Mouse (Mus musculus): ENCODE results near the gene Cpvl.
A peak's percentile ranks its signal among the peaks of the same experiment; 100 is the strongest.

The Cpvl gene

GRCm38 (mm10) chr6:53971729-53972128 is 6.7 kb downstream of the Cpvl start:
- peak; percentile 66 for ATAC-seq (ENCODE audit: low TSS enrichment)

DNA sequence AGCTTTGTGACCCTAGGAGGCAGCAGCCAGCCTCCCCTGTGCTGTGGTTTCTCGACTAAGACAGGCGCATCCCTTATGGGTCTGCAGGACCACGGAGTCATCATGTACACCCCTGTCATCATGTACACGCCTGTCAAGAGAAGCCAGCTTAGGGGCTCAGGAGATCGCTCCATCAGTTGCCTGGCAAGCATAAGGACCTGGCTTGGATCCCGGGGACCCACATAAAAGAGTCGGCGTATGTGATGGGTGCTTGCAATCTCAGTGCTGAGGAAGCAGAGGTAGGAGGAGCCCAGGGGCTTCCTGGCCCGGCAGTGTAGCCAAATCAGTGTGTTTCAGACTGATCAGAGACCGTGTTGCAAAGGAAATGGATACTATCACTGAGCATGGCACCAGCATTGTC is 9.4 kb downstream of the Cpvl start:
- peak; percentile 22; the same call in 1 of the 2 replicates for ATAC-seq (ENCODE audit: low TSS enrichment)

DNA sequence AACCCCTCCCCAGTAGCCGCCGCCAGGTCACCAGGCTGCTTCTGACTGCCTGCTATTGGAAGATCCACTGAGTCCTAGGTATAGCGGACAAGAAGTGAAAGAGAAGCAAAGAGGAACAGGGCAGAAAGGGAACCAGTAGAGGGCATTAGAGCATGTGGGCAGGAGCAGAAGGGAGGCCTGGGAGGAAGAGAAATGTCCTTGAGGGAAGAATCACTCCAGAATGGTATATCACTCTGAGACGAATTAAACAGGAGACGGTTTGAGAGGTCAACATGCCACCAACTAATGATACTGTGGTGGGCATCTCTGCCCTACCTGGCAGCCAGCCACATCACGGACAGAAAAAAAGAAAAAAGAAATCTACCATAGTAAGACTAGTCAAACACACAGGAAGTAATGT is 9.9 kb downstream of the Cpvl start:
- ATAC-seq (ENCODE audit: low TSS enrichment), result 0 out of 2 replicates have a peak, but pooled peaks have one; percentile 36

DNA sequence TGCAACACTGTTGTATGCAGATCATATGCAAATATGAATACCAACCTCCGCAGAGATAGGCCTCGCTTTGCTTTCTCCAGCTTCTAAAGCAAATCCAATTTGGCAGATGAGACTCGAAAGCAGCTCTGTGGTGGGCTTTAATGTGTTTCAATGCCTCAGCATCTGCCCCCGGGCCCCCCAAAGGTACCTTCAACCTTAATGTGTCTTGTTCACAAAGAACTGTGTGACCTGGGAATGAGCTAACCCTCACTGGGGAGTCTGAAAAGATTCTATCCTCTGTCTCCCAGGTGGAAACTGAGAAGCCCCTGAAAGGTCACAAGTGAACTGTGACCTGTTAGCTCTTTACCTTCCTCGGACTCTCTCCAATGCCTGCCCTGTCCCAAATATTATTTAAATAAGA is 11.9 kb downstream of the Cpvl start:
- no peak for ATAC-seq (ENCODE audit: low TSS enrichment)

- ATAC-seq (ENCODE audit: low TSS enrichment), result no peak
Measured at GRCm38 (mm10) chr6:53965900-53966299, 12.6 kb downstream of the Cpvl start.

DNA sequence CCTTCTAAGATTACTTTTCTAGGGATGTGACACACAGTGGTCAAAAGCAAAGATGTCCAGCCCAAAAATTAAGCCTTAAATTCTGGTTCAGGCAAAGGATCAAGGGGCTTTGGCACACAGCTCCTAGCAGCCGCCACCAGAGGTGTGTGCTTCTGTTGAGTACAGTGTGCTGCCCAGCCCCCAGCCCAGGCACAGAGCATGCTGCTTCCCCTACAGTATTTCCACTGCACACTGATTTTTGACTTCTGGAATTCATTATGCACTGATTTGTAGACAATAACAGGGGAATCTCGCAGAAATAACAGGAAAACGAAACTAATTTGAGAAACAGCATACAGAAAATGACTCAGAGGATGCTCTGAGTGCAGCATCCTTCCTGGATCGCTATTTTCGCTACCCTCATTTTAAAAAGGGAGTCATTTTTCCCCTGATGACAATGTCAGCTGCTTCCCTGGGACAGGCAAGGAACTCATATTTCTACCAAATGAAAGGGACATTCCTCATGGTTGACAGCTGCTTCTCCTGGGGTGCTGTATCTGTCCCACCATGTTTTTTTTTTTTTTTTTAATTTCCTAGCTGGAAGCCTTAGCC is 14.5 kb downstream of the Cpvl start:
- ATAC-seq (ENCODE audit: low TSS enrichment), result no peak

DNA sequence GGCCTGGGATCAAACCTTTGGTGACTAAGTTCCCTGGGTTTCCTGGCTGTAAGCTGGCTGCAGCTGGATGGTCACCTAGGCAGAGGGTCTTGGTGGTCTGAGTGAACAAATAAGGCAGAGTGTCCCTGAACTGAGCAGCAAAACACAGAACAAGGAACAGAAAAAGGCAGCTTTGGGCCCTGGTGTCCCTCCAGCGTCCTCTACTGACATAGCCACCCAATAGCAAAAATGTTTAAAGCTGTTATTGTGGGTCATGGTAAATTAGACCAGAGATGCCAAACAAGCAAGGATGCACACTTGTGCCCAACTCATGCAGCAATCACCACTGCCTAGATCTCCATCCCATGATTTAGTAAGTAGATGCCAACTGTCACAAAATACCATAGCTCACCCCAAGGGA is 16.5 kb downstream of the Cpvl start:
- ATAC-seq (ENCODE audit: low TSS enrichment), result no peak

DNA sequence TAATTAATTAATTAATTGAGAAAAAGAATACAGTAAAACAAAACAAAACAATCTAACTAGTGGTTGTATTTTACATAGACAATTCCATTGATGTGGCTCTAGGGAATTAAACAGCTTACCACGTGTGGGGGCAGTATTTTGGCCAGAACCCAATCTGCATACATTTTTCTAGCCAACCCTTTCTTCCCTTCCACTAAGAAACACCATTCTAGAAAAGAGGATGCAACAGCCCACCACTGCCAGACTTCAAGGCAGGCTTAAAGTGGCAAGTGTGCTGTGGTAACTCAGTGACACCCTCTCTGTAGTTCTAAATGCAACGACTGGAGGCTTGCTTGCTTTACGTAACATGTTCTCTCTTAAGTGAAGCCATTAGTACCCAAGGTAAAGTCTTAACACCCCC is 18.6 kb downstream of the Cpvl start:
- ATAC-seq (ENCODE audit: low TSS enrichment), result peak; percentile 47; the same call in 1 of the 2 replicates

DNA sequence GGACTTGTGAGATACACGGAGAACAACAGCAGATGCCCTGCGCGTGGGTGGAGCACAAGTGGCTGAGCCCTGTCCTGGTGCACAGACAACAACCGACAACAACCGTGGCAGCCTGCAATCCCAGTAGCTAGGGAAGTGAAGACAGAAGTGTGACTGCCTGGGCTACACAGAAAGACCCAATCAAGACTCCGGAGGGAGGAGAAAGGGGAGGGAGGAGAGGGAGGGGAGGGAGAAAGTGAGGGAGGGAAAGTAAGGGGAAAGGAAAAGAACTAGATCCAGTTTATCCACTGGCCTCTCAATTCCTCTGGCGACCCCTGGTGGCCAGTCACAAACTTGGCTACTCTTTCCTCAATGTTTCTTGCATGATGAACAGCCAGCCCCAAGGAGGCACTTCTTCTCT is 20.1 kb downstream of the Cpvl start:
- ATAC-seq (ENCODE audit: low TSS enrichment), result peak; percentile 78

DNA sequence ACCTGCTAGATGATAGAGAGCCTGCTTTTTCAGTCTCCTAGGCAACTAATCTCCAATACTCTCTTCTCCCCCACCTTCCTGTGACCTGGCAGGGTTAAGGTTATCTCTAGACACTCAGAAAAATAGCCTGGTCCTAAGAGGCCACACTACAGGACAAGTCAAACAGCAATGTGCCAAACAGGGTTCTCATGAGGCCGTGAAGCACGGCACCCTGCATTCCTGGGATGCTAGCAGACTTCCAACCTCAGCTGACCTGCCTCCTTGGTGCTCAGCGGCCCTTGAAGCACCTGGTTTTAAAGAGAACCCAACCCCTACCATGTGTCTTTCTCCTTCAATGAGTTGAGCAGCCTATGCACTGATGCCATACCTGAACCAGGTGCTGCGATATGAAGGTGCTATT is 22.0 kb downstream of the Cpvl start:
- ATAC-seq (ENCODE audit: low TSS enrichment), result no peak

DNA sequence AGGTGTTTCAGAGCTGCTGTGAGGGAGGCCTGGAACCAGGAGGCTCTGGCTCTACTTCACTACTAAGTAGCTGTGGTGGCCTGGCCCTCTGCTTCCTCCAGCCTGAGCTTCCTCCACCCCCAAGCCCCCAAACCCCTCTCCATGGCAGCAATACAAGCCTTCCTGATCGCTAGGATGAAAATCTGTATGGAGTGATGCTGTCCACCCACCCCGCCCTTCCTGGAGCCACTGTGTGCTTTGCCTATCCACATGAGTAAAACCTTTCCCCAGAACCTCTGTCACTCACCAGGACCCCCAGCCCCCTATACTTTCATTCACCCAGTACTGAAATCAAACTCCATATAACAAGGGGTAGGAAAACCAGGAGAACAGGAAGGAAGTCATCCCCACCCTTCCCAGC is 22.6 kb downstream of the Cpvl start:
- ATAC-seq (ENCODE audit: low TSS enrichment), result no peak

DNA sequence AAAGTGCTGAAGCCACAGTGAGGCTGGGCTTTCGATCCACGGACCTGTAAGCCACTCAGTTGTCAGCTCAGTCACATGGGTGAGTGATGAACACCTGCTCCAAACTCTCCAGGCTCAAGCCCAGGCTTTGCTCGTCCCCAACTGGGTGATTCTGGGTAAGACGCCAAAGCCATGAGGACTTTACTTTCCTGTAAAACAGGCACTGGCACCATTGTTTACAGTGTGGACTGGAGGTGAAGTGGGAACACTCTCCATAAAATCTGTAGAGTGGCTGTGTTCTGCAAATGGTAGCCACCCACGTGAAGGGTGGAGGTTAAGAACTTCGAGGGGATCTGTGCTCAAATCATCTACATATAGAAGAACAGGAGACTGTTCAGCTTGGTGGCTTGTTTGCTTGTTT is 23.2 kb downstream of the Cpvl start:
- no peak for ATAC-seq (ENCODE audit: low TSS enrichment)

GRCm38 (mm10) chr6:53954106-53954505 is 24.4 kb downstream of the Cpvl start:
- peak; percentile 87 for ATAC-seq (ENCODE audit: low TSS enrichment)

GRCm38 (mm10) chr6:53953348-53953747 is 25.1 kb downstream of the Cpvl start:
- no peak for ATAC-seq (ENCODE audit: low TSS enrichment)

GRCm38 (mm10) chr6:53951421-53951820 is 27.1 kb downstream of the Cpvl start:
- no peak for ATAC-seq (ENCODE audit: low TSS enrichment)

GRCm38 (mm10) chr6:53950876-53951275 is 27.6 kb downstream of the Cpvl start:
- ATAC-seq (ENCODE audit: low TSS enrichment), result no peak

DNA sequence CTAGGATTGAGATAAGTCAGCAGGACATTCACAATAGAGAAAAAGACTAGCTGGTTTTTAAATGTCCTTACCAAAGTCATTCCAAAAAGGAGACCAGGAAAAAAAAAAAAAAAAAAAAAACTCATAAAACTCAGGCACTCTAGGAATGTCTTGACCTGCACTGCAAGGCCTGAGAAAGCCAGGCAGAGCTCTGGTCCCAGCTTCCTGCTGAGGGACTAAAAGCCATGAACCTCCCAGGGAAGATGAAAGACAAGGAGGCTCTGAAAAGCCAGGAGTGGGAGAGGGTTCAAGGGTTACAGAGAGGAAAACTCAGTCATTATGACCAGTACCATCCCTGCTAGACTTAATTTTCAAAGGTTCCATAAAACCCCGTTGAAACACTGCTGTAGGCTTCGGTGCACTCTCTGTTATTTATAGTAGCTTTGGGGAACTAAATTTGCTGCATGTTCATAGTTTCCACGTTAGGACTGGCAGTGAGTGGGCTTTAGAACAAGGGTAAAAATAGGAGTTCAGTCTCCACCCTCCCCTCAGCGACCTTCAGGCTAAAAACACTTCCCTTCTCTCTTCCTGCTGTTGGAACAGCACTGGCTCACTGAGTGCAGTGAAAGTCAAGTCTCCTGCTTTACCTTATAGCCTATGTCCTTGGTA is 30.0 kb downstream of the Cpvl start:
- ATAC-seq (ENCODE audit: low TSS enrichment), result peak; percentile 47; the same call in 1 of the 2 replicates

GRCm38 (mm10) chr6:53944887-53945286 is 33.6 kb downstream of the Cpvl start:
- ATAC-seq (ENCODE audit: low TSS enrichment), result no peak

- ATAC-seq (ENCODE audit: low TSS enrichment), result peak; percentile 24; the same call in 1 of the 2 replicates
Measured at GRCm38 (mm10) chr6:53944417-53944816, 34.1 kb downstream of the Cpvl start.

DNA sequence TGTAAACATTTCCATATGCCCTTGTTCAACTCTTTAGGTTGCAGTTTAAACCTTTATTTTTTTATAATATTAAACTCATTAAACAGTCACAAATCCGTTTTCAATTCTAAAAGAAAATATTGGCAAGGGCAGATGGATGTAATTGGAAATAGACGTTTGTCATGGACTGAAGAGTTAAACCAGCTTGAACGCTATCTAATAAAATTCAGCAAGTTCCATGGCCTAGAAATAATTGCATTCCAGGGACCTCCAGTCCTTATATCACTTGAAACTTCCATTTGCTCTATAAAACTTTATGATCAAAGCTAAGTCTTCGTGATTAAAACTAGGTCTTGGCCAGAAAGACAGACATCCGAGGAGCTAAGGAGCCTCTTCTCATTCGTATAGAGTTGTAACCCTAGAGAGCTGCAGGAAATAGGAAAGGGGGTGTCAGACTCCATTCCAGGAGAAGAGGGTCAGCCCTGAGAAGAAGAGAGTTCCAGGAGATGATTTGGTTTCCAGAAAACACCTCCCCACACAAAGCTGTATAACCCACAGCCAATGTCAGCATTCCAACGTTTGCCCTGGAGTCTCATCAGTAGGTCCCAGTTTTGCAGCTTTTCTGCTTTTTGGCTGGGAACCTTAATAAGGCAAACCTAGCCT is 36.2 kb downstream of the Cpvl start:
- no peak for ATAC-seq (ENCODE audit: low TSS enrichment)

DNA sequence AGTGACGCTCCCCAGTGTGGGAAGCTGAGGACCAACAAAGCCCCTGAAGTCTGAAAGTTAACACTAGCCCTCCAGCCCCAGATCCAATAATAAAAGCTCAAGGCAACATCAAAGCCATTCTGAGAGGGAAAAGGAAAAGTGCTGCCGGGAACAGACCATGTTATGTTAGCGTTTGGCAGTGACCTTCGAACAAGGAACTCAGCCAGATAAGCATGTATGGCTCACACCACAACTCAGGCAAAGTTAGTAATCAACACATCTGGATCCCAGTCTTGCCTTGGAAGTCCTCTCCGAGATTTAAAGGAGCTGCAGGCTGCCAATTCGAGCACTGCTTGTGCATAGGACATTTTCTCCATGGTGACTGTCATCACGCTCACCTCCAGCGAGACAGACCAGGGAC is 38.7 kb downstream of the Cpvl start:
- ATAC-seq (ENCODE audit: low TSS enrichment), result no peak

DNA sequence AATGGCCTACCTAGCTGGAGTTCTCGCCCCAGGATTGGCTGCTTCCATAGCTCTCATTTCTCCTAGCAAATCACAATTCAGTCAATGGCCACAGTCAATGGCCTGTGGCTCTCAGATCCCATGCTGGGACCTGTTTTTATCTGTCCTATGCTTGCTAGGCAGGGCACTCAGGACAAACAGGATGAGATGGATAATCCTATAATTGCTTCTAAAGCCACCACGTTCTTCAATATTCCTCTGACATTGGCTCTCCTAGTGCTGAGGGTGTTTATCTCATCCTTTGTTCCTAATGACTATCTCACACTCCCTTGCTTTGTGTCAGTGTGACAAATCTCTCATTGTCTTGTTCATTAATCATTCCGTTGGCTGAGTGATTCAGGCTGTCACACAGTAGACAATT is 39.5 kb downstream of the Cpvl start:
- ATAC-seq (ENCODE audit: low TSS enrichment), result peak; percentile 44; the same call in 1 of the 2 replicates

All from frontal cortex, adult (tissue).